Mouse (Mus musculus) C2C12 (cell line): ENCODE data around the gene Cacna1c.

ENCODE experiments used
- CEBPB ChIP-seq: IDR thresholded peaks from one replicate; pipeline ENCODE4 v1.6.1; 2011; ENCODE audit warnings: low read depth, mild to moderate bottlenecking, control low read depth, moderate library complexity
- MYOG ChIP-seq: IDR thresholded peaks from one replicate; pipeline ENCODE4 v1.6.1; 2011; ENCODE audit not compliant: control insufficient read depth, insufficient read length; ENCODE audit errors: extremely low read depth
- USF1 ChIP-seq: IDR thresholded peaks from one replicate; pipeline ENCODE4 v1.6.1; 2011; ENCODE audit warnings: low read depth, mild to moderate bottlenecking, control low read depth, moderate library complexity

DNA sequence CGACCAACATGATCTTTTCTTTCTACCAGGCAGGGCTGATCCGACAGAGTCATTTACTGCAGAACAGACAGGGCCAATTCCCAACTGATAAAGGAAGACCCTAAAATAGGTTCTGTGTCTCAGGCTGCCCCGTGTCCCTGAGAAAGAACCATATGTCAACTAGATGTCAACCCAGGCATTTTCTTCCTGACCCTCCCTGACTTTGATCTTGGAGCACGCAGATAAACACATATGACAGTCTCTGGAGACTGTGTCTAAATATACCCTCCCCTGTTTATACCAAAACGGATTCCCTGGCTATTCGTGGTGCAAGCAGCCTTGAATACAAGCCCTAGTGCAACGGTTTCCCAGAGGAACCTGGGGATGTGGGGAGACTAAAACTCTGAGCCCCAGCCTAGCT, 112.7 kb downstream of the Cacna1c start:
- TF ChIP-seq USF1 (no peak), CEBPB (no peak), MYOG (no peak)
